Mouse (Mus musculus) spleen, adult 12 weeks (tissue): ENCODE results near the gene Plekha5.
A peak's percentile ranks its signal among the peaks of the same experiment; 100 is the strongest.
"Not testable (repeated sequence)": the region's sequence is repeated elsewhere in the genome, so short reads cannot be mapped to it uniquely, and the experiment has no call there.

ENCODE experiments used
- DNase-seq: peaks from one replicate; pipeline ENCODE4 v3.0.0; 2022; ENCODE audit warnings: low spot score

Plekha5 gene

DNA sequence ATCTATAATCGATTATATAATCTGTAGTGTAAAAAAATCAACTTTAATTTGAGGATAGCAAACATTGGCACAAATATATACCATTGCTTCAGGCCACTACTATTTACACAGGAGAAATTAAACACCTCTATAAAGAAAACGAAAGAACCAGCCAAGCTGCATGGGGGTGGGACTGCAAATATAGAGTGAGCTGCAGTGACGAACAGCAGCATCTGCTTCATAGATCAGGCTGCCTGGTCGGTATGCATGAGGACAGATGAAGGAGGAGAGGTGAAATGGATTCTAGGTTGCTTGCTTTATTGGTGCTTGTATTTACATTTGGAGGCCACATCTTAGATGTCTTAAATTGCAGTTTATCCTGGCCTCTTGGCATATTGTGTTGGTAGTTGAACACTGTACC lies 66.4 kb downstream of the Plekha5 start:
- no peak for DNase-seq

DNA sequence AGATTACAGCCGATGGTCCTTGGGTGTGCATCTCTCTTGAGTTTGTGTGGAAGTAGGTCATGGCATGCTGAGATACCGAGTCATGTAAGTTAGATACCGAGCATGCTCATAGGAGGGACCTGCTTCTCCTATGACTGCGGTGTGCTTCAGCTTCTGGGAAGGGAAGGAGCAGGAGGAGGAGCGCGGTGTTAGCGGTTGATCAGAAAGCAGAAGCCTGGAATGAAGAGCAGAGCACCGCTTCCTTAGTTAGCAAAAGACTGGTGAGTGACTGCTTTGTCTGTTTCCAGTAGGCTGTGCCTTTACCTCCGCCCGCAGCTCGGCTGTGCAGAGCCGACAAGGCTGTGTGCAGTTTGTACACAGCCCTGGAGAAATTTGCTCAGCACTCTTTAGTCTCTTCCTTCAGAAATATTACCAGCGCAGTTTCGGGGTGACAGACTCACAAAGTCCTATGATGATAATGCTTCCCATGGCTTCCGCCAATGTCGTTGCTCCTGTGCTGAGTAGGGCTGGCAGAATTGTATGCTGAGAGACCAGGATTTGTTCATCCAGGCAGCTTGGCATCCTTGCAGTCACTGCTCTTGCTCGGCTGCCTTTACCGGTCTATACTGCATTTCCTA lies 67.2 kb downstream of the Plekha5 start:
- DNase-seq: no peak

DNA sequence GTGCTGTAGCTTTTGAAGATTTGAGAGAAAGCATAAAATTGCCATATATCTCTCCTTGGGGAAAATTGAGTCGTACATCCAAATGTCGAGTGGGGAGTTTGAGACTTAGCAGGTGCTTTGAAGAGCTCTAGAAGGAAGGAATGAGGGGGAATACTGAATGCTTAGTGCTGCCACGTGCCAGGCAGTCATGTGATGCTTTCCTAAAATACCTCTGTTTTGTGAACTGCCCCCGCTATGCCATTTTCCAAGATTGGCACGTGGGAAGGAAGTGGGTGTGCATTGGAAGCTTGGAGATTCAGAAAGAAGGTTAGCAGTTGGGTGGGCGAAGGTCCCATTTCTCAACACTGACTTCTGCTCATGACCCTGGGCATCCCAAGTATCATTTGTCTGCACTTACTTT lies 68.2 kb downstream of the Plekha5 start:
- DNase-seq: no peak

DNA sequence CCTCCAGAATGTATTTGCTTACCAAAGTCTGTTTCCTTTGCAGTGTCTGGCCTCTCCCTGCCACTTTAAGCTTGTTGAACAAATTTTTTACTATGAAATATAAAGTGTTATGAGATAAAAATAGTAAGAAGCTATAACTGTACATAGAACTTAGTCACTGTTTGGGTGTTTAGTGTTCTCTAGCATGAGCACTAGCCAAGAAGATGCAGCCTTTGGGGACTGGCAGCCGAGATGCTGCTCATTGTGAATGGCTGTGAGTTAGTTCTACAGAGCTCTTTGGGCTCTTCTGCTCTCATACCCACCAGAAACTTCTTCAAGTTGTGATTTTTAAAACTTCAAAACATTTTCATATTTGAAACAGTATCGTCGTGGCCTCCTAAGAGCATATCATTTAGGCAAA lies 74.2 kb downstream of the Plekha5 start:
- DNase-seq: no peak

DNA sequence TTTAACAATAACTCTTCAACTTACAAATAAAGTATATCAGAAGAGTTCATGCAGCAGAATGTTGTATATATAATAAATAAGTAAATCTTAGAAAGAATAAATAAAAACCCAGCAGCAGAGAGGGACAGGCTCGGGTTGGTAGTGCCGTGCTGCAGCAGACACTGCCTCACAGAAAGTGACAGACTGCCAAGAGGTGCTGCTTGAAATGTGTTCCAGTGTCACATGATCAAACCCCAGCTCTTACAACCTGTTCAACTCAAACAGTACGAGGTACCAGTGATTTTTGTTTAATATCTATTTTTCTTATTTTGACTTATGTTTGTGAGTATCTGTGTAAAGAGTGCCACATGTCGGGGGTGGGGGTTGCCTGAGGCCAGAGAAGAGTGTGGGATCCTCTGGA lies 75.1 kb downstream of the Plekha5 start:
- DNase-seq: no peak

DNA sequence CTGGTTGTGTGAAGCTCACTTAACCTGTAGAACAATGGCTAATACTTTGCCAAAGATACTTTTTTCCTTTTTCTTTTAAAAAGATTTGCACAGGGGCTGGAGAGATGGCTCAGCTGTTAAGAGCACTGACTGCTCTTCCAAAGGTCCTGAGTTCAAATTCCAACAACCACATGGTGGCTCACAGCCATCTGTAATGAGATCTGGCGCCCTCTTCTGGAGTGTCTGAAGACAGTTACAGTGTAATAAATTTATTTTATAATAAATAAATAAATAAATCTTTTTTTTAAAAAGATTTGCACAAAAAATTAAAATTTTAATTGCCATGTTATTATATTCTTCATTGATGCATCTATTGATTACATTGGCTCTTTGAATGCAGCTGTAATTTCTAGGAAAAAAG lies 77.0 kb downstream of the Plekha5 start:
- DNase-seq: not testable (repeated sequence)

DNA sequence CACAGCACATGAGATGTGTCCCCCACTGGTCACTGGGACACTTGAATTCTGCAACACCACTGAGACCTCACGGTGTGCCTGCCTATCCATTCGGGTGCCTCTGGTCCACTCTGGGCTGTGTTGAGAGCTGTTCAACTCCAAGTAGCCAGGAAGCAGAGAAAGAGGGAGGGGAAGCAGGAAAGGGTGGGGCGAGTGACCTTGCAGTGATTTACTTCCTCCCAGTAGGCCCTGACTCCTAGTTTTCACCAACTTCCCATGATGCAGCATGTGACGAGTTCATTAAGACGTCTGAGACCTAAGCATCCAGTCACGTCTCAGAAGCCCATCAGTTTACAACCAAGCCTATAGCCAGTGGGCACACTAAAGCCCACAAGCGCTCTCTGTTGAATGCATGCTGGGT lies 78.0 kb downstream of the Plekha5 start:
- DNase-seq: no peak

DNA sequence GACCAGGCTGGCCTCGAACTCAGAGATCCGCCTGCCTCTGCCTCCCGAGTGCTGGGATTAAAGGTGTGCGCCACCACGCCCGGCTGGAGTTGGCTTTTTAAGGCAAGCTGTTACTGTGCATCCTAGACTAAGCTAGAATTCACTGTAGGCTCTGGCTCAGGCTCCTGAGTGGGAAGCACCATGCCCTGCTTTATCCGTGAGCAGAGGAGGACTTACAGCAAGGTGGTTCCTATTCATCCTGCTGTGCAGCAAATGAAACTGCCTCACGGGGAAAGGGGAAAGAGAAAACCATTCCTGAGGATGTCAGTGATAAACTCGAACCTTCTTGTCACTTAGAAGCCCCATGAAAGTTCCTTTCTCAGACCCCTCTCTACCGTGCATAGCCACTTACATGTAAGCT lies 80.9 kb downstream of the Plekha5 start:
- no peak for DNase-seq

DNA sequence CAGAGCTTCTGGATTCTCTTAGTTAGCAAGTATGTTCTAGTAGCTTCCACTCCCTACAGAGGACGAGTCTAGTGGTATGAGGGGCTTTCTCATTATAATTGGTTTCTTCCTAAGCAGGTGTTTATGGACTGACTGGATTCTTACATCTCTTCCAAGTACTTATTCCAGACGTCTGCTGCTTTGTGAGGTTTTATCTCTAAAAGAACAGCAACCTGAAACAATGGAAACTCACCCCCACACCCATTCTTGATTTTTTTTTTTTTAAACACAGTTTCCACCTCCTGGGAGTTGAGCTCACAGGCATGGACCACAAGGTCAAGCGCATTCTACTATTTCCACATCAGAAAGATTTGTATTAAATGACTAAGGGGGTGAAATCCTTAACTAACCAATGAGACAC lies 83.8 kb downstream of the Plekha5 start:
- no peak for DNase-seq

DNA sequence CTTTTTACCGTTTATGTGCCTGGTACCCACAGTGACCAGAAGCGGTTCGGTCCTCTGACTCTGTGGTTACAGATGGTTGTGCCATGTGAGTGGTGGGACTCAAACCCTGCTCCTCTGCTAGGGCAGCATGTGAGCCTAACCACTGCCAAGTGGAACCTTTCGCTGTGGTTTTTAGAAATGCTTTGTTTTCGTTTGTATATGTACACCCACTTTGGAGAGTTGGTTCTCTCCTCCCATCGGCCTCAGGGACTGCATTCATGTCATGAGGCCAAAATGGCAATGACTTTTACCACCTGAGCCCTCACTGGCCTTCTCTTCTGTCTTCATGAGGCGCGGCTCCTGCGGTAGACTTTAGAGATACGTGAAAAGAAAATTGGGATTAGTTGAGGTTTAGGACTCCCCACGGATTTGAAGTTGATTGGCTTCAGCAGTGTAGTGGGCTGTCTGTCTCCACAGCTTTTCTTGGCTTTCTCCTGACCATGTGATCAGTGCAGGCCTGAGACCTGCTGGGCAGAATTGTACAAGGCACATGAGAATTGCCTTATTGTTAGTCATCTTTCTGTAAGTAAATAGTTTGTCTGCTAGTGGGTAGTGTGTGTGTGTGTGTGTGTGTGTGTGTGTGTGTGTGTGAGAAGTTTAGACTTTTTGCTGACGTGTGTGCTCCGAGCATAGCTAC lies 84.8 kb downstream of the Plekha5 start:
- no peak for DNase-seq

DNA sequence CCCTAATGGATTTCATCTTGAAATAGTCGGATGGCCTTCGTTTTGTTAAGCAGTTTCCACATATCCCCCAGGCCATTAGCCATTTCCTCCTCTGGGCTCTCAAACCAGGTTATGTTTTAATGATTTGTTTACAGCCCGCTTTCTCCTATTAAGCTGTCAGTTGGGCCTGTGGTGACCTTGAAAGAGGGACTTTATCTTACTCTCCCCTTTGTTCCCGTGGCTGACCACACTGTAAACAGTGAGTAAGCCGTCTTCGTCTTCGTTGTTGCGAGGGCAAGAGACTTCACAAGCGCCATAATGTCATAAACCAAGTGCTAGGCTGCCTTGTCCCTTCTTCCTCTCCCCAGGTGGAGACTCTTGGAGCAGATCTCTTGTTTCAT lies 85.3 kb downstream of the Plekha5 start:
- no peak for DNase-seq

DNA sequence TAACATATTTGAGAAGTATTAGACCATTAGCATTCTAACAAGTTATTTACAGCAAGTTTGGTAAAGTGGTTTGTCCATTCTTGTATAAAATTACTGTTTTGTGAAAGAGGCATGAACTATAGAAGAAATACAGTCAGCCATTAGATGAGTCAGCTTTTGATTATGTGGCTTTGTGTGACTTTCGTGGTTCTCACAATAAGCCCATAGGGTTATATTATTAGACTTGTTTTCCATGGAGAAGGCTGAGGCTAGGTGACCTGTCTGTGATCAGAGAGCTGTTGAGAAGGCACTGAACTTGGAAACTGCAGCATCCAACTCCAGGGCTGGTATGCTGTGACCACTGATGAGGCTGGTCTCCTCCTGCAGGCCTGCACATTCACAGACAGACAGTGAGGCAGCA lies 88.2 kb downstream of the Plekha5 start:
- DNase-seq: no peak

DNA sequence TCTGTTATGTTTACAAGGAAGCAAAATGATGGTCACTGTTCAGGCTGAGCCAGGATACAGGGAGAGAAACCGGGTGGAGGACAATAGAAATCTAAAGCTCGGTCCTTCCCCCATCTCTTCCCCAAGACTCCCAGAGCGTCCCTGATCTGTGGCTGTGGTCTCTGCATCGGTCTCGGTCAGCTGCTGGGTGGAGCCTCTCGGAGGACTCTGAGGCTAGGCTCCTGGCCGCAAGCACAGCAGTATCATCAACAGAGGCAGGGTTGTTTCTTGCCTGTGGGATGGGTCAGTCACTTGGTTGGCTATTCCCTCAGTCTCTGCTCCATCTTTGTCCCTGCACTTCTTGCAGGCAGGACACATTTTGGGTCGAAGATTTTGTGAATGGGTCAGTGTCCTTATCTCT lies 88.6 kb downstream of the Plekha5 start:
- DNase-seq: no peak

DNA sequence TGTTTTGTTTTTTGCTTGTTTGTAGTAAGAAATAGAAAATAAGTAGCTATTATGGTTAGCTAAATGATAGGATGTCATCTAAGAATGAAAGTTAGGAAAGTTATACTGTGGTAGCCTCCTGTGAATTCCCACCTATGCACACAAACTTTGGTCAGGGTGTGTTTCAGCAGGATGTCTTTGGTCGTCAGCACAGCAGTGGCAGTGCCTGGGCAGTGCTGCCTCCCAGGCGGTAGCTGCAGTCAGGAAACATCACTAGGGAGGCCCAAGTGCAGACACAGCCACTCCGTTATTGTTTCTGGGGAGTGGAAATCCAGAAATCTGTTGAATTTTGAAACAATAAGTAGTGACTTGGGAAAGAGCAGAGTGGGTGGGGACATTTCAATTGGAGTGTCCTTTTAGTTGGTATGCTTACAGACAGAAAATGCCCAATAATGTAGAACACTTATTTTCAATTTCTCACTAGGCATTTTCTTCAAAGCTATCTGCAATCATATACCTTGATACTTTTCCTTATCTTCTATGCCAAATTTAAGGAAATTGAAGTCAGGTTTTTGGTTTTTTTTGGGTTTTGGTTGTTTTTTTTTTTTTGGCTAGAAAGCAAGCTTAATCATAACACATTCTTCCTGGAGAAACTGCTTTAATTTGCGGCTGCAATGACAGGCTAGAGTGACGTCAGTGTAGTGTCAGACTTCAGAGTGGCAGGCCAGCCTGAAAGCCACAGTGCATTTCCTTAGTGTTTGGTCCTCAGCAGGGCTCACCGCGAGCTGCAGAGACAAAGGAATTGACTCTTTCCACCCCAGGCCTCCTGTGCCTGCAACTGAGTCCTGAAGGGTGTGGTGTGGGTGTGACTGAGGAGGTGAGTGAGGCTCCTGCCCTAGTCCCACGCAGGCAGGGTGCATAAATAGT lies 90.6 kb downstream of the Plekha5 start:
- DNase-seq: no peak

DNA sequence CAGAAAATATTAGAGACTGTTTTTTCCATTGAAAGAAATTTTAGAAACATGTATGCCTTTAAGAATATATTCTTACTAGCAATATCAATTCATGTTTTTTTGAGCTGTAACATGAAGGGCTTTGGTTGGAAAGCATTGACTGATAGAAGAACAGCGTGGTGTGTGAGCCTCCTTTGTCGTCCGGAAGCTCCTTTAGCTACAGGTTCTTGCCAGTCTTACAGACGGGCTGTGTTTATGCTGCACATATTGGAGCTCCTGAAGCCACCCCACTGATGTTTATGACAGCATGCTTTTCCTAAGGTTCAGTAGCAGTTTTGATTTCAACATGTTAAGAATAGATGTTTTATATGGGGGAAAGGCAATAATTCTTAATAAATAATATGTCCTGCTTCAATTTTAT lies 91.7 kb downstream of the Plekha5 start:
- DNase-seq: no peak

DNA sequence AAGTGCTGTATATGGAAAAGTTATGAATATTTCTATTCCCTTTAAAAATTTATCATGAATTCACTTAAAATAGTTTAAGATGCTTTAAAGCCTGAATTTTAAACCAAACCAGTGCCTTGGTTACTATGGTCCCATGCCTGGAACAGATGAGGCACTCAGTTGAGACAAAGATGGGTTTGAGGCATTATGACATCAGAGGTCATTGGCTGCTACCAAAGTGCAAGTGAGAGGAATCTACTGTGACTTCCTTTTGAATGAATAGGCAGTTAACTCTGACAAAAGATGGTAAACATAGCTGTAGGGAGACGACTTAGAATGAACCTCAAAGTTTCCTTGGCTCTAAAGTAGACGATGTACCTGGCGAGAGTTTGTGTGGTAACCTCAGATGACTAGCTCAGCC lies 92.3 kb downstream of the Plekha5 start:
- no peak for DNase-seq

DNA sequence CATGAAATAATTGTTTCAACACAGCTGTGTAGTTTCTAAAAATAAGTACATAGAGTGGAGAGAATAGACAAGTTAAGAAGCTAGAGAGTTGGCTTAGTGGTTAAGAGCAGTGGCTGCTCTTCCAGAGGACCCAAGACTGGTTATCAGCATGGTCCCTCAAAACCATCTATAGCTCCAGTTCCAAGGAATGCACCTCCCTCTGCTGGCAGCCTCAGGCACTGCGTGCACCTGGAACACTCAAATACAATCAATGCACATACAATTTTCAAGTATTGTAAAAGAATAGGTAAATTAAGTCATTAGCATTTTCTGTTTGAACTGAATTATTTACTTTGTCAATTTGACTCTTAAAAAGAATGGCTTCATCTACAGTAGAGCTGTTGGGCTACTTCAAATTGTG lies 93.3 kb downstream of the Plekha5 start:
- peak; percentile 6 for DNase-seq

DNA sequence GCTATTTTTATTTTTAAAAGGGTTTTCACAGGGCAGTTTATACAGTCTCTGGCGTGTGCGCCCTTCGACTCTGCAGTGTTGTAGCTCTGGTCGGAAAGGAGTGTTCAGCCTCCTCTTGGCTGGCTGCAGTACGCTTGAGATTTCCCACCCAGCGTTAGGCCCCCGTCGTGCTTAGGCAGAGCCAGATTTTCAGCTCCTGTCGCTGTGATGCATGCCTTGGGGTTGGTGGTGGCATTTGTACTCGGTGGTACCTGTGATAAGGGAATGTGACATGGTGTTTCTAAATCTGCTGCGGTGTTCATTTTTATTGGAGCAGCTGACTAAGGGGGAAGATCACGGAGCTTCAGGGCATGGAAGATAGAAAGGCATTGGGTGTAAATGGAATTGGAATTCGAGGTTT lies 95.2 kb downstream of the Plekha5 start:
- DNase-seq: no peak

DNA sequence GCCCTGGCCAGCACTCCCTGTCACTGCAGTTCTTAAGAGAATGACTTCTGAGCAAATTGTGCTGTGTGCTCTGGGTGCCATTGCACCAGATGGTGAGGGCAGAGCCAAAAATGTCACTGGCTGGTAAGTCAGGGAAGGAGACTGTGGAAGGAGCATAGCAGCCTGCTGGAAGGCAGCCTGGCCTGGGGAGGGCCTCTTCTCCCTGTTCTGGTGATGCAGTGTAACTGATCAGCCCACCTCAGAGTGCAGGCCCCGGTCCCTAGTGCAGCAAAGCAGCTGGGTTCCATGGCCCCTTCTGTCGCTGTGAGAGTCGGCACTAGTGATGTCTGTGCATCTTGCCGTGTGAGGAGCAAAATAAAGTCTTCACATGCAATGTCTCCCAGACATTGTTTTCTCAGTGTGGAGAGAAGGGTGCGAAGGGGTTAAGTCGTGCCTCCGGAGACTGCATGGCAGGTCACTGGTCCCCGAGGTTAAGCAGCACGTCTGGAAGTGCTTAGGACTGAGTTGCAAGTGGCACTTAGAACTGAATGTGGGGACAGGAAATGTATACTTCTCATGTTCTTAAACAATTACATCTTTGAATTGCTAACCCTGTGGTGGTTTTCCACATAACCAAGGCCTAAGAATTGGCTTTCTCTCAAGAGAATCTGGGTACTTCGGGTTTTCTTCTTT lies 95.8 kb downstream of the Plekha5 start:
- no peak for DNase-seq

DNA sequence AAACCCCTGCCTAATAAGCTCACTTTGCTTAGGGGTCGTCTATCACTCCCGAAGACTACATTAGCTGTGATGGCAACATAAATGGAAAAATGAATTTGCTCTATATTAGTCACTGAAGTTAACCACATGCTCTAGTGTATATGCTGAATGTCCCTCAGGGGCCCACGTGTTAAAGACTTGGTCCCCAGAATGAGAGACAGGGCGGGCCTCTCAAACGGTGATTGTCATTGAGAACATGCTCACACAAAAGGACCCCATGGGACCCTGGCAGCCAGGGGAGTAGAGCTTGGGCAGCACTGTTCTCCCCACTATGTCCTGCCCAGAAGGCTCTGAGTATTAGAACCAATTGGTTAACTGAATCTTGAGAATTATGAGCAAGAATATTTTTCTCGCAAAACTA lies 97.1 kb downstream of the Plekha5 start:
- no peak for DNase-seq

DNA sequence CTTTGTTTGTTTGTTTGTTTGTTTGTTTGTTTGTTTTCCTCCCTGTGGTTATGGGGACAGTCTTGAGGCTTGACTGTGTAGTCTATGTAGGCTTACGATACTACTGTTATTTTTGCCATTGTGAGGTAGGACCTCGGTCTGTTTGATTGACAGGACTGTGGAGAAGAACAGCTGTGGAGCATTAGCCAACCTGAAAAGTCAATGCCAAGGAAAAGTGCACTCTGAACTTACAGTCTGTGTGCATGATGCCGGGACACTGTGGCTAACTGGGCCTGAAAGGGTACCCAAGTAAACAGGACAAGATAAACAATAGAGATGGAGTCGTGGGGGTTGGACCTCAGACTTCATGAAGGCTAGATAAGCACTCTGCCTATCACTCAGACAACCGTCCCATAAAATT lies 98.0 kb downstream of the Plekha5 start:
- DNase-seq: no peak

DNA sequence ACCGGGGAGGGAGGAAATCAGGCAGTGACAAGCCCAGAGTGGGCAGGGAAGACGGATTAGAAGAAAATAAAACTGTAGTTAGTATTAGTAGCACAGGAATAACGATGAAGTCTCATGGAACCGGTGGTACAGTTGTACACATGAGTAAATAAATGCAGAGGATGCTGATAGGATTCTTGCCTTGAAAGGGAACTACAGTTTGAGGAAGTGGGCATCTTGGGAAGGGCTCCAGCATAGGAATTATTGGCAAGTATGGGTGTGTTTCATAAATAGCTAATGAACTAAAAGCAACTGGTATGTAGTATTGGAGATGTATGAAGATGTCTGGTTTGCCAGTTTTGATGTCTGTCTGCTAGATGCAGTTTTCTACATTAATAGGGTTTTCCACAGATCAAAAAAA lies 99.7 kb downstream of the Plekha5 start:
- no peak for DNase-seq

DNA sequence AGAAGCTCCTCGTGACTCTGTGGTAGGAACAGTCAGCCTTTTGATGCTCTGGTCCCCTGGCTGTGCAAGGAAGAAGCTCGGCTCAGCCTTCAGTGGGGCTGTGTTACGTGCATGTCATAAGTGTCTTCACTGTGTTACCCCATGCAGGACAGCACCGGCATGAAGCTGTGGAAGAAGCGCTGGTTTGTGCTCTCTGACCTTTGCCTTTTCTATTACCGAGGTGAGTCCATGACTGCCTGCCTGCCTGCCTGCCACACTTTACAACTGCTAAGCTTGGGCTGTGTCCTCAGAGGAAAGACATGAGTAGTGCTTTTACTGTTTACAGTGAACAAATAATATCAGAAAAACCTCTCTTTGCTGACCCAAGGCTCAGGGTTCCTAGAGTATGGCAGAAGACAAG lies 104.6 kb downstream of the Plekha5 start:
- no peak for DNase-seq
